Mouse (Mus musculus) E14TG2a.4 (cell line): ENCODE results near the gene Stambpl1.
A peak's percentile ranks its signal among the peaks of the same experiment; 100 is the strongest.

Source experiments
- CTCF ChIP-seq: conservative IDR thresholded peaks from 2 replicates; pipeline ENCODE4 v1.5.1; 2014; ENCODE audit warnings: low read length
- NANOG ChIP-seq: IDR thresholded peaks from 2 replicates; pipeline ENCODE4 v1.6.1; 2014; ENCODE audit warnings: borderline replicate concordance, low read length, mixed read lengths

DNA sequence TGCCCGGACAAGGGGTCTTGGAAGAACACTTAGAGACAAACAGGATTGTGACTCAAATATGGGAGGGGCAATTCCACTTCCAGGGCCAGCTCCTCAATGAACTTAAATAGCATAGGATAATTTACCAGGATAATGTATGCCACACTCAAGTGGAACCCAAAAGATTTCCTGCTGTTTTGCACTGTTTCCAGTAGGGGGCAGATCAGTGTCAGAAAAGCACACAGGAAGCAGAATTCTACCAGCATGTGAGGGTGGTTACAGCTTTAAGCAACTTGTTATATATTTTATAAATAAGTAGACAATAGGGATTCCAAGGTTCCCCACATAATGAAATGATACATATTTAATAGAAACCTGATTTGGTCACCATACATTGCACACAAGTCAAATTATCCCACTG lies 40.1 kb upstream of the Stambpl1 start:
- peak; percentile 52 for TF ChIP-seq CTCF
- no peak for TF ChIP-seq NANOG
